Mouse (Mus musculus) MEL (cell line): Measurements from ENCODE around the gene U2af1l4. TPM values are rescaled to one million over a fixed set of nuclear protein-coding genes. Genes with fewer than 3 reads are reported as not detected.

Source experiments
- DNase-seq: peaks from one replicate; pipeline ENCODE4 v3.0.0; 2011; ENCODE audit warnings: low read depth, low spot score
- H3K27ac ChIP-seq: 2 replicates; pipeline ENCODE4 v1.5.1; 2012; ENCODE audit warnings: low read depth, mild to moderate bottlenecking, control low read depth, low read length, moderate library complexity; ENCODE audit not compliant: control insufficient read depth
- H3K27me3 ChIP-seq, 2 experiments: fragments of 150-350 bp in 1 of 2; sonication (generic) in 1 of 2; 2 replicates each; pipeline ENCODE4 v1.6.1; 2012; ENCODE audit warnings: low read length in 2 of 2, mild to moderate bottlenecking in 2 of 2, improper control_type of control experiment in 1 of 2, moderate library complexity in 1 of 2; ENCODE audit not compliant: insufficient read depth in 2 of 2, control insufficient read depth in 1 of 2
- H3K36me3 ChIP-seq, 2 experiments: 2 replicates each; pipeline ENCODE4 v1.6.1; 2012 to 2014; ENCODE audit warnings: low read length in 2 of 2, improper control_type of control experiment in 1 of 2, inconsistent platforms in 1 of 2, mild to moderate bottlenecking in 1 of 2; ENCODE audit not compliant: insufficient read depth in 2 of 2, control insufficient read depth in 1 of 2
- H3K4me1 ChIP-seq, 2 experiments: fragments of 150-350 bp in 1 of 2; sonication (generic) in 1 of 2; 2 replicates each; pipeline ENCODE4 v1.6.1; 2012; ENCODE audit warnings: low read length in 2 of 2, improper control_type of control experiment in 1 of 2, mild to moderate bottlenecking in 1 of 2; ENCODE audit not compliant: insufficient read depth in 2 of 2, control insufficient read depth in 1 of 2
- H3K4me3 ChIP-seq, 2 experiments: fragments of 150-350 bp in 1 of 2; sonication (generic) in 1 of 2; 2 replicates each; pipeline ENCODE4 v1.5.1; 2012; ENCODE audit warnings: low read depth in 2 of 2, low read length in 2 of 2, mild to moderate bottlenecking in 2 of 2, moderate library complexity in 2 of 2, control low read depth in 1 of 2, improper control_type of control experiment in 1 of 2; ENCODE audit not compliant: control insufficient read depth in 1 of 2, insufficient read depth in 1 of 2
- H3K79me2 ChIP-seq: 2 replicates; pipeline ENCODE4 v1.6.1; 2012; ENCODE audit warnings: mild to moderate bottlenecking, low read length, moderate library complexity; ENCODE audit not compliant: control insufficient read depth, poor library complexity, insufficient read depth
- H3K9ac ChIP-seq: 2 replicates; pipeline ENCODE4 v1.6.1; 2012; ENCODE audit warnings: low read depth, mild to moderate bottlenecking, control low read depth, low read length, moderate library complexity; ENCODE audit not compliant: control insufficient read depth, poor library complexity, severe bottlenecking
- H3K9me3 ChIP-seq: fragments of 150-350 bp; sonication (generic); replicated peaks from 2 replicates; pipeline ENCODE4 v1.6.1; 2012; ENCODE audit warnings: mild to moderate bottlenecking, low read length, improper control_type of control experiment, moderate library complexity; ENCODE audit not compliant: insufficient read depth
- BHLHE40 ChIP-seq: IDR thresholded peaks from 2 replicates; pipeline ENCODE4 v1.6.1; 2012; ENCODE audit warnings: low read depth, mild to moderate bottlenecking, inconsistent platforms, low read length, improper control_type of control experiment, borderline replicate concordance
- CHD1 ChIP-seq: IDR thresholded peaks from 2 replicates; pipeline ENCODE4 v1.6.1; 2012; ENCODE audit warnings: low read depth, mild to moderate bottlenecking, inconsistent platforms, low read length, improper control_type of control experiment
- CHD2 ChIP-seq: IDR thresholded peaks from 2 replicates; pipeline ENCODE4 v1.6.1; 2011; ENCODE audit warnings: low read length, improper control_type of control experiment
- CTCF ChIP-seq, 3 experiments: IDR thresholded peaks in 2 of 3; conservative IDR thresholded peaks in 1 of 3; 2 replicates each; pipeline ENCODE4 v1.5.1; 2011 to 2012; ENCODE audit warnings: low read length in 3 of 3, low read depth in 2 of 3, mild to moderate bottlenecking in 2 of 3, improper control_type of control experiment in 1 of 3, inconsistent platforms in 1 of 3, mixed read lengths in 1 of 3, moderate library complexity in 1 of 3; ENCODE audit not compliant: control insufficient read depth in 1 of 3, insufficient read depth in 1 of 3, poor library complexity in 1 of 3, severe bottlenecking in 1 of 3
- ELF1 ChIP-seq: IDR thresholded peaks from 2 replicates; pipeline ENCODE4 v1.6.1; 2014; ENCODE audit warnings: low read depth, mild to moderate bottlenecking, inconsistent platforms, low read length, improper control_type of control experiment, moderate library complexity
- EP300 ChIP-seq, 2 experiments: IDR thresholded peaks; 2 replicates each; pipeline ENCODE4 v1.6.1; 2011; ENCODE audit warnings: improper control_type of control experiment in 2 of 2, low read length in 2 of 2, low read depth in 1 of 2, mild to moderate bottlenecking in 1 of 2
- ETS1 ChIP-seq: IDR thresholded peaks from 2 replicates; pipeline ENCODE4 v1.6.1; 2012; ENCODE audit warnings: low read depth, mild to moderate bottlenecking, inconsistent platforms, low read length, improper control_type of control experiment, moderate library complexity
- GABPA ChIP-seq: IDR thresholded peaks from 2 replicates; pipeline ENCODE4 v1.6.1; 2012; ENCODE audit warnings: low read depth, mild to moderate bottlenecking, inconsistent platforms, low read length, improper control_type of control experiment, moderate library complexity
- HCFC1 ChIP-seq: IDR thresholded peaks from 2 replicates; pipeline ENCODE4 v1.6.1; 2012; ENCODE audit warnings: low read depth, mild to moderate bottlenecking, inconsistent platforms, low read length, improper control_type of control experiment, moderate library complexity
- JUND ChIP-seq: IDR thresholded peaks from 2 replicates; pipeline ENCODE4 v1.6.1; 2011; ENCODE audit warnings: low read depth, mild to moderate bottlenecking, improper control_type of control experiment, low read length
- MAFK ChIP-seq: IDR thresholded peaks from 2 replicates; pipeline ENCODE4 v1.6.1; 2011; ENCODE audit warnings: low read depth, mild to moderate bottlenecking, low read length, improper control_type of control experiment, borderline replicate concordance
- MAX ChIP-seq: IDR thresholded peaks from 2 replicates; pipeline ENCODE4 v1.6.1; 2011; ENCODE audit warnings: low read length, improper control_type of control experiment
- MAZ ChIP-seq: IDR thresholded peaks from 2 replicates; pipeline ENCODE4 v1.6.1; 2012; ENCODE audit warnings: low read depth, mild to moderate bottlenecking, inconsistent platforms, low read length, improper control_type of control experiment
- MEF2A ChIP-seq: IDR thresholded peaks from 2 replicates; pipeline ENCODE4 v1.6.1; 2014; ENCODE audit warnings: low read depth, mild to moderate bottlenecking, inconsistent platforms, low read length, improper control_type of control experiment; ENCODE audit not compliant: poor library complexity, insufficient replicate concordance, severe bottlenecking; ENCODE audit errors: extremely low read depth
- MXI1 ChIP-seq: IDR thresholded peaks from 2 replicates; pipeline ENCODE4 v1.6.1; 2011; ENCODE audit warnings: mild to moderate bottlenecking, low read depth, low read length, improper control_type of control experiment
- MYB ChIP-seq: IDR thresholded peaks from 2 replicates; pipeline ENCODE4 v1.6.1; 2011; ENCODE audit warnings: mild to moderate bottlenecking, low read depth, low read length, improper control_type of control experiment
- NRF1 ChIP-seq: IDR thresholded peaks from 2 replicates; pipeline ENCODE4 v1.6.1; 2014; ENCODE audit warnings: low read depth, mild to moderate bottlenecking, inconsistent platforms, low read length, improper control_type of control experiment, moderate library complexity; ENCODE audit not compliant: poor library complexity, insufficient read depth, severe bottlenecking
- POLR2A ChIP-seq, 2 experiments: IDR thresholded peaks; 2 replicates each; pipeline ENCODE4 v1.6.1; 2011 to 2012; ENCODE audit warnings: low read length in 2 of 2, mild to moderate bottlenecking in 2 of 2, control low read depth in 1 of 2, improper control_type of control experiment in 1 of 2, low read depth in 1 of 2, moderate library complexity in 1 of 2; ENCODE audit not compliant: control insufficient read depth in 1 of 2, insufficient read depth in 1 of 2, poor library complexity in 1 of 2
- POLR2AphosphoS2 ChIP-seq: IDR thresholded peaks from 2 replicates; pipeline ENCODE4 v1.6.1; 2011; ENCODE audit warnings: low read length, improper control_type of control experiment
- POLR2AphosphoS5 ChIP-seq: IDR thresholded peaks from 2 replicates; pipeline ENCODE4 v1.6.1; 2012; ENCODE audit warnings: low read depth, borderline replicate concordance, mild to moderate bottlenecking, inconsistent platforms, low read length, moderate library complexity, mixed read lengths
- RAD21 ChIP-seq: IDR thresholded peaks from 2 replicates; pipeline ENCODE4 v1.6.1; 2011; ENCODE audit warnings: mild to moderate bottlenecking, low read depth, low read length, improper control_type of control experiment
- RCOR1 ChIP-seq: IDR thresholded peaks from 2 replicates; pipeline ENCODE4 v1.6.1; 2012; ENCODE audit warnings: low read depth, mild to moderate bottlenecking, inconsistent platforms, low read length, improper control_type of control experiment
- SMC3 ChIP-seq: IDR thresholded peaks from 2 replicates; pipeline ENCODE4 v1.6.1; 2011; ENCODE audit warnings: low read depth, low read length, improper control_type of control experiment
- TBP ChIP-seq: IDR thresholded peaks from 2 replicates; pipeline ENCODE4 v1.8.0; 2011; ENCODE audit warnings: low read depth, low read length, improper control_type of control experiment
- TCF12 ChIP-seq: IDR thresholded peaks from 2 replicates; pipeline ENCODE4 v1.6.1; 2014; ENCODE audit warnings: low read depth, mild to moderate bottlenecking, inconsistent platforms, low read length, improper control_type of control experiment, moderate library complexity
- UBTF ChIP-seq: IDR thresholded peaks from 2 replicates; pipeline ENCODE4 v1.6.1; 2012; ENCODE audit warnings: low read depth, mild to moderate bottlenecking, inconsistent platforms, low read length, improper control_type of control experiment, moderate library complexity, borderline replicate concordance; ENCODE audit not compliant: insufficient read depth
- USF2 ChIP-seq, 2 experiments: IDR thresholded peaks; 2 replicates each; pipeline ENCODE4 v1.6.1; 2011 to 2012; ENCODE audit warnings: improper control_type of control experiment in 2 of 2, low read length in 2 of 2, borderline replicate concordance in 1 of 2, inconsistent platforms in 1 of 2, low read depth in 1 of 2, mild to moderate bottlenecking in 1 of 2; ENCODE audit not compliant: insufficient read depth in 1 of 2
- ZC3H11A ChIP-seq: IDR thresholded peaks from 2 replicates; pipeline ENCODE4 v1.6.1; 2012; ENCODE audit warnings: low read depth, mild to moderate bottlenecking, inconsistent platforms, low read length, improper control_type of control experiment
- ZKSCAN1 ChIP-seq: IDR thresholded peaks from 2 replicates; pipeline ENCODE4 v1.6.1; 2012; ENCODE audit warnings: low read depth, mild to moderate bottlenecking, inconsistent platforms, low read length, improper control_type of control experiment, moderate library complexity
- ZNF384 ChIP-seq: IDR thresholded peaks from 2 replicates; pipeline ENCODE4 v1.6.1; 2012; ENCODE audit warnings: low read depth, mild to moderate bottlenecking, inconsistent platforms, low read length, improper control_type of control experiment
- polyA plus RNA-seq, 2 experiments: library from polyadenylated mRNA; stranded (reverse) in 1 of 2; unstranded in 1 of 2; fragments of >175 nt in 1 of 2; fragments of >200 nt in 1 of 2; gene quantifications; 2 replicates each; pipeline versions ENCODE4 v1.2.1 to v1.2.4; 2012; ENCODE audit warnings: low replicate concordance in 2 of 2, low read depth in 1 of 2; ENCODE audit not compliant: insufficient read length in 2 of 2, insufficient read depth in 1 of 2, missing spikeins in 1 of 2
- total RNA-seq: library from RNA; depleted of rRNA; stranded (reverse); fragments of 300-350 nt; gene quantifications from 2 replicates; pipeline ENCODE4 v1.2.3, GENCODE M21; 2012

The U2af1l4 gene
- total and polyA plus RNA-seq, 3 experiments: 72.5 to 74.2 TPM; not detected in 1

- no peak; the same call in 1 of the 2 replicates for TF ChIP-seq MAX
Measured at GRCm38 (mm10) chr7:30592772-30593423, 29.8 kb downstream of the U2af1l4 start (continued).

GRCm38 (mm10) chr7:30593579-30594509 is 30.7 kb downstream of the U2af1l4 start:
- peak overlapping the region; percentile 84 for H3K27ac ChIP-seq
- peak; percentile 67 for DNase-seq
- peaks cover 0 to 11% of the 10 kb centered on the region in 2 experiments; a peak in 2 of 4 replicates for H3K36me3 ChIP-seq
- H3K79me2 ChIP-seq: peaks cover 10% of the 10 kb centered on the region
- H3K4me3 ChIP-seq: peak overlapping the region; percentile 46 to 54
- H3K9me3 ChIP-seq: no peaks in the 10 kb centered on the region
- no peaks in the 10 kb centered on the region for H3K27me3 ChIP-seq
- H3K4me1 ChIP-seq: peaks cover 10 to 38% of the 10 kb centered on the region in 2 experiments; a peak in 3 of 4 replicates
- peak overlapping the region; percentile 56 for H3K9ac ChIP-seq
- TF ChIP-seq POLR2AphosphoS2 (no peak), UBTF (no peak), USF2 (IDR thresholded peaks at IDR 0.05; ENCODE audit: borderline replicate concordance in 1 of 2, insufficient read depth in 1 of 2, low read depth in 1 of 2, low read length in 2 of 2) (no peak), TBP (no peak), ELF1 (no peak), MAZ (no peak), POLR2A (IDR thresholded peaks at IDR 0.05; ENCODE audit: control insufficient read depth in 1 of 2, insufficient read depth in 1 of 2, low read depth in 1 of 2, low read length in 2 of 2, poor library complexity in 1 of 2) (0 out of 4 replicates have a peak, but pooled peaks of 1 of the 2 experiments have one; percentile 20), SMC3 (no peak), RAD21 (no peak), CHD1 (no peak), ZKSCAN1 (no peak), MAX (0 out of 2 replicates have a peak, but pooled peaks have one; percentile 10), POLR2AphosphoS5 (no peak), ZNF384 (no peak), GABPA (no peak), HCFC1 (no peak), NRF1 (no peak), RCOR1 (0 out of 2 replicates have a peak, but pooled peaks have one; percentile 6), EP300 (IDR thresholded peaks at IDR 0.05; ENCODE audit: low read depth in 1 of 2, low read length in 2 of 2) (peak; percentile 33 to 70; a peak in 3 of 4 replicates), CTCF (IDR thresholded peaks at IDR 0.05 in 2 of 3, conservative IDR thresholded peaks at IDR 0.05 in 1 of 3; ENCODE audit: control insufficient read depth in 1 of 3, insufficient read depth in 1 of 3, low read depth in 2 of 3, low read length in 3 of 3, poor library complexity in 1 of 3, severe bottlenecking in 1 of 3) (no peak), CHD2 (no peak), TCF12 (no peak), MXI1 (0 out of 2 replicates have a peak, but pooled peaks have one; percentile 23), ZC3H11A (no peak), BHLHE40 (no peak), MAFK (no peak), MYB (no peak), ETS1 (peak; percentile 65), MEF2A (no peak), JUND (peak; percentile 49; the same call in 1 of the 2 replicates)
